Mouse (Mus musculus) lung, adult 2 months (tissue): ENCODE data around the gene Scyl2. TPM values are rescaled to one million over a fixed set of nuclear protein-coding genes. Genes with fewer than 3 reads are reported as not detected.
"Not testable (repeated sequence)": the region's sequence is repeated elsewhere in the genome, so short reads cannot be mapped to it uniquely, and the experiment has no call there.

ENCODE experiments used
- DNase-seq: peaks from one replicate; pipeline ENCODE4 v3.0.0; 2022
- H3K4me1 ChIP-seq: fragments of 200-500 bp; 2 replicates; pipeline ENCODE4 v1.6.1; 2011; ENCODE audit warnings: low read length; ENCODE audit not compliant: control insufficient read depth, insufficient read depth
- H3K4me3 ChIP-seq: fragments of 200-500 bp; replicated peaks from 2 replicates; pipeline ENCODE3; 2011; ENCODE audit warnings: low read depth, mild to moderate bottlenecking, control low read depth, low read length; ENCODE audit errors: extremely low read depth
- CTCF ChIP-seq: fragments of 200-500 bp; IDR thresholded peaks from 2 replicates; pipeline ENCODE4 v1.5.1; 2011; ENCODE audit warnings: mild to moderate bottlenecking, low read length, control low read depth; ENCODE audit not compliant: insufficient read depth
- POLR2A ChIP-seq: fragments of 200-500 bp; IDR thresholded peaks from 2 replicates; pipeline ENCODE4 v1.6.1; 2011; ENCODE audit warnings: low read depth, mild to moderate bottlenecking, control low read depth, low read length, borderline replicate concordance; ENCODE audit errors: extremely low read depth
- WGBS: fragments of 180-500 bp; shearing (Covaris S2); methylation state at CpG from one replicate; pipeline ENCODE4 v1.1.7; 2018; 5-methylcytosine and 5-hydroxymethylcytosine counted together
- polyA plus RNA-seq: library from polyadenylated mRNA; depleted of rRNA; stranded (reverse); fragments of >200 nt; gene quantifications from 2 replicates; pipeline ENCODE4 v1.2.3, GENCODE M21; 2012

Gene Scyl2
- polyA plus RNA-seq, 1 experiment = 16.0 TPM

DNA sequence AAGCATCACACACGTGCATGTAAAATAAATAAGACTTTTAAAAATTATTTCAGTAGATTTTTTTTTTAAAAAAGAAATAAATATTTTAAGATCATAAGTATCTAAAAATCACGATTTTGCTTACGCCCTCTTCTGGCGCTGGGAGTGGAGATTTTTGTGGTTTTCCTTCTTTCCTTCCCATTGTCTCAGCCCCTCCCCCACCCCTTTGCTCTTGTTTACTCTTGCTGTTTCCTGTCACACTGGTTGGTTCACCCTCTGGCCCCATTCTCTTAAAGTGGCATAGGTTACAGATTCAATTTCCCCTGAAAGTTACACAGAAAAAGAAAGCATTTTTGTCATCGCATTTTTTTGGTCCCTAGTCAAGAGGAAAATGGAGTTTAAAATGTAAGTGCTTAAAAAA, 17.0 kb upstream of the Scyl2 start:
- H3K4me3 ChIP-seq = no peak overlapping the region
- no peak for TF ChIP-seq CTCF
- TF ChIP-seq POLR2A = no peak
- H3K4me1 ChIP-seq = peaks cover 6% of the 10 kb centered on the region
- no peak for DNase-seq
- 27% methylated on average over 5 of the region's 5 CpGs for WGBS

DNA sequence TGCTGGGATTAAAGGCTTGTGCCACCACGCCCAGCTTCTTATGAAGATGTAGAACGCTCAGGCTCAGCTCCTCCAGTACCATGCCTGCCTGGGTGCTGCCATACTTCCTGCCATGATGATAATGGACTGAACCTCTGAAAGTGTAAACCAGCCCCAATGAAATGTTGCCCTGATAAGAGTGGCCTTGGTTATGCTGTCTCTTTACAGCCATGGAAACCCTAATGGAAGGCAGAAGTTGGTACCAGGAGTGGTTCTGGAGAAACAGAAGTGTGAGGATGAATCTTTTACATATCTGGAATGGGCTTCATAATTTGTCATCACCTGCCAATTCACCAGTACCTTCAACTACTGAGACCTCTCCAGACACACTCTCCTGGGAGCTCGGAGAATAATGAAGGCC, 11.9 kb upstream of the Scyl2 start:
- Histone ChIP-seq H3K4me1 (no peaks in the 10 kb centered on the region; the same call in 1 of the 2 replicates), H3K4me3 (no peak overlapping the region)
- DNase-seq = no peak
- TF ChIP-seq POLR2A (no peak), CTCF (no peak)
- WGBS = 93% methylated on average over 3 of the region's 3 CpGs

DNA sequence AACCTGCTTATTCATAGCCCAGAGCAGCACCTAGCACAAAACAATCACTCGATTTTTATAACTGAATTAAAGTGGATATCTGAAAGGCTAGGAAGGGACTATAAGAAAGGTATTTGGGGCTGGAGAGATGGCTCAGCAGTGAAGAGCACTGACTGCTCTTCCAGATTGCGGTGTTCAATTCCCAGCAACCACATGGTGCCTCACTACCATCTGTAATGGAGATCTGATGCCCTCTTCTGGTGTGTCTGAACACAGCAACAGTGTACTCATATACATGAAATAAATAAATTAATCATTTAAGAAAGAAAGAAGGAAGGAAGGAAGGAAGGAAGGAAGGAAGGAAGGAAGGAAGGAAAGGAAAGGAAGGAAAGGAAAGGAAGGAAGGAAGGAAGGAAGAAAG, 10.2 kb upstream of the Scyl2 start:
- not testable (repeated sequence) for H3K4me3 ChIP-seq, H3K4me1 ChIP-seq, DNase-seq
- WGBS = 75% methylated on average over 2 of the region's 2 CpGs

DNA sequence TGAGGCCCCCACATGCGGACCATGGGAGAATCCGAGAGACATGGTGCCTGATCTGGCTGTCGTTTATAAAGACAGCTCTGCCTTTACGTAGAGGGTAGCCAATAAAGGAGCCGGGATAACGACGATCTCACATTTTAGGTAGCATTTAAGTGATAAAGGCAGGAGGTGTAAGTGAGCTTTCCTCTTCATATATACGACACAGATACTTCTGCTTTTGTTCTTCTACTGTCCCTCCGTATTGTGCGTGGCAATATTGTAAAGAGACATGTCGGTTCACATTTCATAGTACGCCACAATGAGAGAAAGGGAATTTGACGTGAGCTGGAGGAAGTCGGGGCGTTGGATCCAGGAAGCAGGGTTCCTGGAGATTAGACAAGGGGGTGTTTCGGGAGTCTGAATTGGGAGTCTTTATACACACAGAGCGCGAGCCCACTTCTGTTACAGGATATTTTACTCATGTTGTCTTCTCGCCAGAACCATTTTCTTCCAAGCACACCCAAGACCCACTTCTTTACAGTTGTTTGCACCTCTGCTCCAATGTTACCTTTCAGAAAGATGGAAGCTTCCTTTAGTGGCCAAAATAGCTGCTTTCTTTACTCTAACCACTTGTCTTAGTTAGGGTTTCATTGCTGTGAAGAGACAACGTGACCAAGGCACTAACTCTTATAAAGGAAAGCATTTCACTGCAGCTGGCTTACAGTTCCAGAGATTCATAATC, 9.3 kb upstream of the Scyl2 start:
- DNase-seq = no peak
- Histone ChIP-seq H3K4me3 (no peak overlapping the region), H3K4me1 (no peaks in the 10 kb centered on the region)
- 52% methylated on average over 20 of the region's 20 CpGs for WGBS
- TF ChIP-seq POLR2A (no peak), CTCF (no peak)

DNA sequence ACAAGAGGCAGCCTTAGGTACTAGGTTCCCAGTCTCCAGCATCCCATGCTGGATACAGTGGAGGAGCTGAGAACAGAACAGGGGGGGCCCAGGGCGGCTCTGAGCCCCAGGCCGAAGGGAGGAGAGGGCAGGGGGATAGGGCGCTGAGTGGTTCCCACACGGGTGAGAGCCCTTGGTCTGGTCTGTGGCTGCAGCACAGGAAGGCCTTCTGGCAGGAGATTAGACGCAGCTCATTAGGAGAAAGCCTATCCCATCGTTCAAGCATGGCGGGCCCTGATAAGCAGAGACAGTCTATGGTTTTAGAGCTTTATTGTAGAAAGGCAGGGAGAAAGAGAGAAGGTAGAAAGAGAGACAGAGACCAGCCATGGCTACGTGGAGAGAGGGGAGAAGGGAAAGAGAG, 3.9 kb upstream of the Scyl2 start:
- TF ChIP-seq CTCF (no peak), POLR2A (no peak)
- no peak for DNase-seq
- Histone ChIP-seq H3K4me3 (no peak overlapping the region), H3K4me1 (no peaks in the 10 kb centered on the region)
- 61% methylated on average over 8 of the region's 8 CpGs for WGBS

DNA sequence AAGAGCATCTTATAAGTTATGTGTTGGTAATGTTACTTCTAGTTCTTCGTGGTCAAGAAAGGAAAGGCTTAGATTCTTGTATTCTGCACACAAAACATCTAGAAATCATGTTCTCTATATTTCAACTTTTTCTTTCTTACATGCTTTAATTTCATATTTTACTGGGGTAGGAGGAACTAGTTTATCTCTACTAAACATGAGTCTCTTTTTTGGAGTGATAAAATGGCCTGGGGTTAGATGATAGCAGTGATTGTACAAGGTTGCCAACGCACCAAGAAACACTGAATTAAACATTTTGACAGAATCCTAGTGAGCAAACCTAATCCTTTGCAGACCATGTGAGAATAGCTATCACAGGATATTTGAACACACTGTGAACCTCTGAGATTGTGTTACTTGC, 1.4 kb upstream of the Scyl2 start:
- 74% methylated on average over 2 of the region's 2 CpGs for WGBS
- DNase-seq = no peak
- TF ChIP-seq CTCF (no peak), POLR2A (no peak)
- no peaks in the 10 kb centered on the region for H3K4me1 ChIP-seq
- H3K4me3 ChIP-seq = no peak overlapping the region

DNA sequence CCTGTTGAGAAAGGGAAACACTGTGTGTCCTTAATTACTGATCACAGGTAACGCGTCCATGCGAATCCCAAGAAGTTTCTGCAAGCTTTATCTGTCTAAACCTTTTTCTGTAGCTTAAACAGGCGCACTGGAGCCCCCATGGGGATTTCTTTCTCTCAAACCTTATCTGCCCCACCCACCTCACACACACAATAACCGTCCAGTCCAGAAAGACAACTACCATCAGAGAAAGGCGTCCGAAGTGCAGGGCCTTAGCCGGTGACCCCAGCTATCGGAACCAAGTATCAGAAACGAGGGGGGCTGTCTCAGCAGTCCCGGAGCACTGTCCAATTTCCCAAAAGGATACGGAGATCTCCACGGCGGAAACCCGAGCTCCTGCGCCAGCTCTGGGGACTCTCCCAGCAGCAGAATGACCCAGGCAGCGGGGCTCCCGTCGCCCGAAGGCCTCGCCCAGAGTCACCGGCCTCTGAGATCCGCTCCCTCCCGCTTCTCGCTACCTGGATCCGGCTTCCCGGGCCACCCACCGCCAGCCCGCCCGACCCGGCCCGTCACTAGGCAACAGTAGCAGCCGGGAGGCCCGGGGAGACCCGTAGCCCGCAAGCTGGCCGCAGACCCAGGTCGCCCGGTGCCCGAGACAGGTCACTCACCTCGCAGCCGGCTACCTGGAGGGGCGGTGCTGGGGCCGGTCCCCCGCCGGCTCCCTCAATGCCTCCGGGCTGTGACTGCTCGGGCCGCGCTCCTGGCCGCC, 520 bp downstream of the Scyl2 start:
- WGBS = 1% methylated on average over 51 of the region's 51 CpGs
- H3K4me1 ChIP-seq = no peaks in the 10 kb centered on the region; the same call in 1 of the 2 replicates
- DNase-seq = no peak
- H3K4me3 ChIP-seq = peak overlapping the region; percentile 86
- no peak for TF ChIP-seq POLR2A
- TF ChIP-seq CTCF = no peak

DNA sequence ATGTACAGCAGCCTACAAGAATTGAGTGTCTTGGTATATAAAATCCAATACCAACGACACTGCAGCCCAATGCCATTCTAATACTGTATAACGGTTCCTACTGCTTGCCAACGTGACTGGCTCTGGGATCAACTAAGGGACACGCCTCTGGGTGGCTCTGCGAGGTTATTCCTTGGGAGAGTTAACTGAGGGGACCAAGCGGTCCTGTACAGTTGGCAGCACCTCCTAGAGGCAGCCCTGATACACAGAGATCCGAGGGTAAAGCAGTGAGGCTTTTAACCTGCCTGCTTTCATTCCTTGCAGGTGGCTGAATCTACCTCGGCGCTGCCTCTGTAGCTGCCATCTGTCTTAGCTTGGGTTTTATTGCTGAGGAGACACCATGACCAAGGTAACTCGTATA, 3.1 kb downstream of the Scyl2 start:
- TF ChIP-seq POLR2A = no peak
- no peak for TF ChIP-seq CTCF
- H3K4me1 ChIP-seq = peaks cover 3% of the 10 kb centered on the region; the same call in 1 of the 2 replicates
- DNase-seq = no peak
- 83% methylated on average over 10 of the region's 10 CpGs for WGBS
- H3K4me3 ChIP-seq = no peak overlapping the region

DNA sequence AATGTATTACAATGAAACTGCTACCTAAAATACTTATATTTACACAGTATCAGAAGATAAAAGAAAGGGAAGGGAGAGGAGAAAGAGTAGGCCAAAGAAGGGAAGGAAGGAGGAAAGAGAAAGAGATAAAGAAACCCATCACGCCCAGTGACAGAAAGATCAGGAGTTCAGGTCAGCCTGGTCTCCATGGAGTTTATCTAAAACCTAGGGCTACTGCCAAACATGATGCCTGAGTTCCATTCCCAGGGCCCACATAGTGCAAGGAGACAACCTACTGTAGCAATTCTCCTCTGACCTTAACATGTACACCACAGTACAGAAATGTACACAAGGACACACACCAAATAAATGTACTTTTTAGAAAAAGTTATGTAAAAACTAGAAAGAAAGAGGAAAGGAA, 3.9 kb downstream of the Scyl2 start:
- 72% methylated on average over 1 of the region's 1 CpGs for WGBS
- no peak for DNase-seq
- H3K4me3 ChIP-seq = no peak overlapping the region
- H3K4me1 ChIP-seq = peaks cover 3% of the 10 kb centered on the region; the same call in 1 of the 2 replicates
- no peak for TF ChIP-seq CTCF
- no peak for TF ChIP-seq POLR2A

DNA sequence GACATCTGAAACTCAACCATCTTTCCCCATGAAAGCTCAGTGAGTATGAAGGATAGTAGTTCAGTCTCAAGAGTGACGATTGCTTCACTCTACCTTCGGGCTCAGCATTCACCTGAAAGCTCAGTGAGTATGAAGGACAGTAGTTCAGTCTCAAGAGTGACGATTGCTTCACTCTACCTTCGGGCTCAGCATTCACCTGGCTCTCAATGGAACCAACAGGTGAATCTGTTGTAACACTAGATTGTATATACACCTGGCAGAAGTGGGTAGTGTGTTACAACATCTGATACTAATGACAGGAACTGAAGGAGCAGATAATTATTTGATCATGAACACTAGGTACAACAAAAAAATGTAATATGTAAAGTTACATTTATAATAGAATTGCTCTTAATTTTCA, 4.4 kb downstream of the Scyl2 start:
- 73% methylated on average over 4 of the region's 4 CpGs for WGBS
- peaks cover 3% of the 10 kb centered on the region; the same call in 1 of the 2 replicates for H3K4me1 ChIP-seq
- H3K4me3 ChIP-seq = no peak overlapping the region
- TF ChIP-seq POLR2A = no peak
- TF ChIP-seq CTCF = no peak
- DNase-seq = no peak

DNA sequence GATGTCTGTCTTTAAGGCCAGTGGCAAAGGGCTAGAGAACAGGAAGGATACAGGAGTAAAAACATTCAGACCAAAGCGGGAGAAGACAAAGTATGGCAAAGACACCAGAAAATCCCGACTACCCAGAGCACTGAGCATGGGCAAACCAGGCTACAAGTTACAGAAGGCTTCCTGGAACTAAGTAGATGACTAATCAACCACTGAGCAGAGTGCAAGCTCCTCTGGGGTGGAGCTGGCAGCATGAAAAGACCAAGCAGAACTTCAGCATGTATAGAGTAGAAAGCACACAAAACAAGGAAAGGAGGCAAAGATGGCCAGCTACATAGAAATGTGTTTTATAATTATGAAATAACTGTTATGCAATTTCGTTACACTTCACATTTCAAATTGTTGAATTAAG, 5.6 kb downstream of the Scyl2 start:
- whole genome bisulfite sequencing = 55% methylated on average over 3 of the region's 3 CpGs
- Histone ChIP-seq H3K4me1 (peaks cover 3% of the 10 kb centered on the region; the same call in 1 of the 2 replicates), H3K4me3 (no peak overlapping the region)
- no peak for TF ChIP-seq POLR2A
- TF ChIP-seq CTCF = no peak
- DNase-seq = no peak
